Comparison of ENCODE assay signal across 35 mouse cellular contexts in the genomic region with DNA sequence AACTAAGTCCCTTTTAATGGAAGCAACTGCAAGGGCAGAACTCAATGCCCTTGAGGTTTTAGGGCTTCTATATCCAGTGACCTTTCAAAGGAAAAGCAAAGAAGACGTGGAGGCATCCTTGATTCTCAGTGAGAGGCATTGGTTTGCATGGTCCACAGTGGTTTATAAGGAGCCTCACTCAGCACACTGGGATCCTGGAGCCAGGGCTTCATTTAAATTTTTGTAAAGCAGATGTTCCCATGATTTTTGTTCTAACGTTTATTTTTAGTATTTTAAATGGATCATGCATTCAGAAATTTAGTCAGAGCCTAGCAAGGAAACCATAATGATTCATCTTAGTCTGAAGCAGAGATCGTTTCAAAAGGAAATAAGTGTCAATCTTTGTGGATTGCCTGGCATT. TPM values are rescaled to one million over a fixed set of nuclear protein-coding genes. Genes with fewer than 3 reads are reported as not detected.
A peak's percentile ranks its signal among the peaks of the same experiment; 100 is the strongest.
DNase-seq lines count a peak whose midpoint lies in the region; ATAC-seq and TF ChIP-seq lines count a peak whose summit lies in the region.
"Had no signal": no experiment of that assay in that cellular context is flagged by ENCODE, and none has a peak within 500 bp of the region (broad histone marks: within the 10 kb centered on the region; RNA-seq: fewer than 3 reads in every experiment).

No protein-coding gene starts in this region.

- no peak for TF ChIP-seq CTCF in cortical plate, adult 2 months (IDR thresholded peaks at IDR 0.05; ENCODE audit: extremely low read depth, insufficient read depth, low read length)

- WGBS in forebrain, embryonic 16.5 days = 62% methylated on average over 3 of the region's 3 CpGs
- 54% methylated on average over 3 of the region's 3 CpGs for WGBS in forebrain, embryonic 12.5 days

- no peaks in the 10 kb centered on the region for H3K9me3 ChIP-seq in forebrain, embryonic 16.5 days (ENCODE audit: control insufficient read depth, low read length)
- H3K9me3 ChIP-seq in forebrain, embryonic 12.5 days = no peaks in the 10 kb centered on the region
- H3K9me3 ChIP-seq: hindbrain, embryonic 13.5 days; liver, embryonic 15.5 days had no signal

- no peaks in the 10 kb centered on the region for H3K4me1 ChIP-seq in forebrain, embryonic 16.5 days (replicated peaks; ENCODE audit: control insufficient read depth, insufficient read depth, low read length)
- H3K4me1 ChIP-seq in forebrain, embryonic 12.5 days = peaks cover 4% of the 10 kb centered on the region; the same call in 1 of the 2 replicates
- H3K4me1 ChIP-seq in cortical plate, adult 2 months (ENCODE audit: control insufficient read depth, insufficient read depth, low read length) = no peaks in the 10 kb centered on the region
- H3K4me1 ChIP-seq: liver, embryonic 15.5 days had no signal

- ATAC-seq in forebrain, embryonic 16.5 days = peak; percentile 45; the same call in 1 of the 2 replicates
- no peak for ATAC-seq in forebrain, embryonic 12.5 days (ENCODE audit: low FRiP score)
- ATAC-seq: CD4-positive, CD25-positive, alpha-beta regulatory T cell, adult 4 months; intestine, postnatal 0 days; midbrain, embryonic 16.5 days had no signal

- intact Hi-C loops in left cerebral cortex, postnatal 14 days (cut with DNase I) = no loop called here

- H3K4me2 ChIP-seq in forebrain, embryonic 16.5 days (ENCODE audit: low read length) = no peak overlapping the region
- H3K4me2 ChIP-seq in forebrain, embryonic 12.5 days = no peak overlapping the region
- H3K4me2 ChIP-seq: heart, embryonic 11.5 days; hindbrain, embryonic 13.5 days; liver, embryonic 15.5 days; midbrain, embryonic 11.5 days had no signal

- peak; percentile 8 to 9 for DNase-seq in left cerebral cortex, postnatal 14 days (ENCODE audit: low spot score in 2 of 2)
- no peak for DNase-seq in left cerebral cortex, adult 8-10 months (ENCODE audit: low spot score in 2 of 2)
- peak; percentile 38 for DNase-seq in telencephalon, adult 2 months (ENCODE audit: low read depth, low spot score)
- no peak for DNase-seq in embryo, embryonic 11 days
- DNase-seq: adrenal gland, postnatal 25 days; cerebellum, adult 18-20 months; cerebellum, postnatal 10 days; gastrocnemius, adult 2 months; gastrocnemius, postnatal 36 days; heart, adult 18-20 months; heart, postnatal 36 days; kidney, adult 9 months; kidney, postnatal 10 days; layer of hippocampus, adult 9-11 months; left cerebral cortex, postnatal 4 days; lung, postnatal 36 days; right cerebral cortex, postnatal 4 days; thymus, adult 2 months; thymus, postnatal 36 days had no signal

- H3K27me3 ChIP-seq in forebrain, embryonic 16.5 days (replicated peaks; ENCODE audit: control insufficient read depth, insufficient read depth, low read length) = no peaks in the 10 kb centered on the region
- no peaks in the 10 kb centered on the region for H3K27me3 ChIP-seq in forebrain, embryonic 12.5 days
- H3K27me3 ChIP-seq: hindbrain, embryonic 13.5 days; liver, embryonic 15.5 days had no signal

- no peak overlapping the region for H3K9ac ChIP-seq in forebrain, embryonic 16.5 days (replicated peaks; ENCODE audit: low read depth, low read length)
- no peak overlapping the region for H3K9ac ChIP-seq in forebrain, embryonic 12.5 days
- H3K9ac ChIP-seq: hindbrain, embryonic 13.5 days; liver, embryonic 15.5 days had no signal

- TF ChIP-seq POLR2A in cortical plate, adult 2 months (IDR thresholded peaks at IDR 0.05; ENCODE audit: extremely low read depth, insufficient read depth, low read length) = no peak

- no peak overlapping the region for H3K27ac ChIP-seq in forebrain, embryonic 16.5 days (ENCODE audit: low read length)
- H3K27ac ChIP-seq in forebrain, embryonic 12.5 days = no peak overlapping the region
- peak overlapping the region; percentile 70 for H3K27ac ChIP-seq in cortical plate, adult 2 months (ENCODE audit: insufficient read depth, low read length)
- H3K27ac ChIP-seq: gastrocnemius, adult 2 months; hindbrain, embryonic 13.5 days; liver, embryonic 15.5 days; stomach, postnatal 0 days had no signal

- H3K36me3 ChIP-seq in forebrain, embryonic 16.5 days (ENCODE audit: control insufficient read depth, insufficient read depth) = no peaks in the 10 kb centered on the region
- H3K36me3 ChIP-seq in forebrain, embryonic 12.5 days (replicated peaks) = no peaks in the 10 kb centered on the region
- H3K36me3 ChIP-seq: hindbrain, embryonic 13.5 days; liver, embryonic 15.5 days had no signal

- H3K4me3 ChIP-seq in forebrain, embryonic 16.5 days (replicated peaks; ENCODE audit: low read length) = no peak overlapping the region
- no peak overlapping the region for H3K4me3 ChIP-seq in forebrain, embryonic 12.5 days (replicated peaks)
- H3K4me3 ChIP-seq in cortical plate, adult 2 months (ENCODE audit: insufficient read depth, low read length) = no peak overlapping the region
- H3K4me3 ChIP-seq: erythroblast, embryonic 14.5 days; gastrocnemius, adult 2 months; hindbrain, embryonic 13.5 days; liver, embryonic 15.5 days had no signal

RNA-seq across cellular contexts. Expression of a gene that starts 17.3 kb away (rescaled TPM):
- not detected in 2 replicates for polyA plus RNA-seq in forebrain, embryonic 16.5 days (2015; fragmentation: Nextera tagmentation; extraction: Ambion mirVana)
- not detected in 2 replicates for polyA plus RNA-seq in forebrain, embryonic 12.5 days (2016; fragmentation: Nextera tagmentation; extraction: Ambion mirVana)
- total RNA-seq in left cerebral cortex, postnatal 14 days (2021) = not detected
- total RNA-seq in left cerebral cortex, adult 8-10 months (2022) = not detected
- not detected in 2 replicates for polyA plus RNA-seq in cortical plate, adult 2 months (2012; rRNA removed)
- total RNA-seq: gastrocnemius, postnatal 36 days; left cerebral cortex, postnatal 4 days had no signal
- polyA plus RNA-seq: brain, embryonic 14.5 days; embryonic facial prominence, embryonic 11.5 days; erythroblast, embryonic 14.5 days; hindbrain, embryonic 13.5 days; liver, adult 2 months; liver, embryonic 15.5 days; midbrain, embryonic 16.5 days; neural tube, embryonic 11.5 days had no signal

Comparison
In these comparisons a context has a peak if more than half of its experiments do, and no peak if none do; other contexts are left out.
1. DNase-seq: peak in left cerebral cortex, postnatal 14 days (2 of 2) and telencephalon, adult 2 months (single experiment); none in left cerebral cortex, adult 8-10 months (0 of 2) and embryo, embryonic 11 days (single experiment).